ENCODE assay signal across 22 mouse cellular contexts in genomic region chr11:41728839-41729238, GRCm38 (mm10).
DNase-seq lines count a peak whose midpoint lies in the region; ATAC-seq and TF ChIP-seq lines count a peak whose summit lies in the region.
"Had no signal": no experiment of that assay in that cellular context is flagged by ENCODE, and none has a peak within 500 bp of the region (broad histone marks: within the 10 kb centered on the region; RNA-seq: fewer than 3 reads in every experiment).

No protein-coding gene starts in this region.

- no peak for TF ChIP-seq POLR2A in brain, embryonic 14.5 days (IDR thresholded peaks at IDR 0.05; ENCODE audit: borderline replicate concordance, extremely low read depth, insufficient read depth, insufficient read length, poor library complexity, severe bottlenecking)

- no peaks in the 10 kb centered on the region for H3K9me3 ChIP-seq in forebrain, postnatal 0 days (ENCODE audit: low read length)
- H3K9me3 ChIP-seq in forebrain, embryonic 13.5 days (replicated peaks), result no peaks in the 10 kb centered on the region
- no peaks in the 10 kb centered on the region for H3K9me3 ChIP-seq in midbrain, embryonic 15.5 days
- no peaks in the 10 kb centered on the region for H3K9me3 ChIP-seq in midbrain, embryonic 10.5 days (replicated peaks)
- H3K9me3 ChIP-seq: forebrain, embryonic 10.5 days; heart, embryonic 10.5 days; heart, embryonic 13.5 days; hindbrain, embryonic 15.5 days; intestine, embryonic 15.5 days had no signal

- no peaks in the 10 kb centered on the region for H3K4me1 ChIP-seq in forebrain, postnatal 0 days (ENCODE audit: insufficient read depth)
- H3K4me1 ChIP-seq in forebrain, embryonic 13.5 days, result no peaks in the 10 kb centered on the region
- H3K4me1 ChIP-seq in midbrain, embryonic 15.5 days, result peaks cover 3% of the 10 kb centered on the region; the same call in 1 of the 2 replicates
- H3K4me1 ChIP-seq in midbrain, embryonic 10.5 days, result no peaks in the 10 kb centered on the region
- H3K4me1 ChIP-seq: forebrain, embryonic 10.5 days; heart, embryonic 10.5 days; heart, embryonic 13.5 days; hindbrain, embryonic 15.5 days; intestine, embryonic 15.5 days had no signal

- no peaks in the 10 kb centered on the region for H3K27me3 ChIP-seq in forebrain, postnatal 0 days (ENCODE audit: insufficient read depth, low read length)
- H3K27me3 ChIP-seq in forebrain, embryonic 13.5 days, result no peaks in the 10 kb centered on the region
- H3K27me3 ChIP-seq in midbrain, embryonic 15.5 days (replicated peaks), result no peaks in the 10 kb centered on the region
- no peaks in the 10 kb centered on the region for H3K27me3 ChIP-seq in midbrain, embryonic 10.5 days (ENCODE audit: low read depth, poor library complexity, severe bottlenecking)
- H3K27me3 ChIP-seq: heart, embryonic 13.5 days; hindbrain, embryonic 15.5 days; intestine, embryonic 15.5 days had no signal

- no peak overlapping the region for H3K4me3 ChIP-seq in forebrain, postnatal 0 days (ENCODE audit: low read depth, low read length)
- H3K4me3 ChIP-seq in forebrain, embryonic 13.5 days, result no peak overlapping the region
- H3K4me3 ChIP-seq in midbrain, embryonic 15.5 days, result no peak overlapping the region
- no peak overlapping the region for H3K4me3 ChIP-seq in midbrain, embryonic 10.5 days
- H3K4me3 ChIP-seq: forebrain, embryonic 10.5 days; heart, adult 2 months; heart, embryonic 10.5 days; heart, embryonic 13.5 days; hindbrain, embryonic 15.5 days; intestine, embryonic 15.5 days had no signal

- peak; percentile 8 for DNase-seq in forebrain, postnatal 0 days
- DNase-seq in midbrain, embryonic 10.5 days (ENCODE audit: low spot score), result no peak
- DNase-seq in brain, embryonic 14.5 days (ENCODE audit: low read depth), result peak; percentile 65
- no peak for DNase-seq in urinary bladder, postnatal 25 days (ENCODE audit: low spot score)
- DNase-seq: adrenal gland, adult 2 months; adrenal gland, postnatal 14 days; cerebellum, adult 18-20 months; cerebellum, adult 9-10 months; cerebellum, postnatal 14 days; gastrocnemius, postnatal 10 days; gastrocnemius, postnatal 36 days; heart, adult 2 months; heart, postnatal 14 days; heart, postnatal 4 days had no signal

- peak; percentile 56; the same call in 1 of the 2 replicates for ATAC-seq in forebrain, postnatal 0 days
- ATAC-seq in forebrain, embryonic 13.5 days, result no peak
- ATAC-seq in midbrain, embryonic 15.5 days (replicated peaks), result peak; percentile 80
- ATAC-seq: CD4-positive, CD25-positive, alpha-beta regulatory T cell, adult 4 months; intestine, embryonic 15.5 days had no signal

- no peak overlapping the region for H3K9ac ChIP-seq in forebrain, postnatal 0 days
- H3K9ac ChIP-seq in forebrain, embryonic 13.5 days, result no peak overlapping the region
- no peak overlapping the region for H3K9ac ChIP-seq in midbrain, embryonic 15.5 days
- H3K9ac ChIP-seq: heart, embryonic 13.5 days; hindbrain, embryonic 15.5 days; intestine, embryonic 15.5 days had no signal

- 87% methylated on average over 2 of the region's 2 CpGs for WGBS in forebrain, postnatal 0 days
- 92% methylated on average over 2 of the region's 2 CpGs for WGBS in forebrain, embryonic 13.5 days
- 90% methylated on average over 2 of the region's 2 CpGs for WGBS in midbrain, embryonic 15.5 days
- WGBS in midbrain, embryonic 10.5 days, result 96% methylated on average over 2 of the region's 2 CpGs

- TF ChIP-seq CTCF in forebrain, postnatal 0 days (IDR thresholded peaks at IDR 0.05; ENCODE audit: low read depth), result no peak
- no peak for TF ChIP-seq CTCF in brain, embryonic 14.5 days (IDR thresholded peaks at IDR 0.05; ENCODE audit: borderline replicate concordance, extremely low read depth, insufficient read depth, insufficient read length)

- H3K4me2 ChIP-seq in forebrain, postnatal 0 days (ENCODE audit: low read depth), result no peak overlapping the region
- H3K4me2 ChIP-seq in forebrain, embryonic 13.5 days, result no peak overlapping the region
- no peak overlapping the region for H3K4me2 ChIP-seq in midbrain, embryonic 15.5 days
- H3K4me2 ChIP-seq: heart, embryonic 13.5 days; hindbrain, embryonic 15.5 days; intestine, embryonic 15.5 days had no signal

- no peak overlapping the region for H3K27ac ChIP-seq in forebrain, postnatal 0 days (ENCODE audit: low read depth, low read length)
- H3K27ac ChIP-seq in forebrain, embryonic 13.5 days, result no peak overlapping the region
- peak overlapping the region; percentile 57; the same call in 1 of the 2 replicates for H3K27ac ChIP-seq in midbrain, embryonic 15.5 days
- H3K27ac ChIP-seq in midbrain, embryonic 10.5 days (replicated peaks), result no peak overlapping the region
- H3K27ac ChIP-seq: forebrain, embryonic 10.5 days; heart, adult 2 months; heart, embryonic 10.5 days; heart, embryonic 13.5 days; hindbrain, embryonic 15.5 days; intestine, embryonic 15.5 days had no signal

- H3K36me3 ChIP-seq in forebrain, postnatal 0 days (ENCODE audit: insufficient read depth), result no peaks in the 10 kb centered on the region
- no peaks in the 10 kb centered on the region for H3K36me3 ChIP-seq in forebrain, embryonic 13.5 days (ENCODE audit: poor library complexity, severe bottlenecking)
- no peaks in the 10 kb centered on the region for H3K36me3 ChIP-seq in midbrain, embryonic 15.5 days (replicated peaks)
- H3K36me3 ChIP-seq in midbrain, embryonic 10.5 days, result no peaks in the 10 kb centered on the region
- H3K36me3 ChIP-seq: forebrain, embryonic 10.5 days; heart, embryonic 10.5 days; heart, embryonic 13.5 days; hindbrain, embryonic 15.5 days; intestine, embryonic 15.5 days had no signal

Comparison
In these comparisons a context has a peak if more than half of its experiments do, and no peak if none do; other contexts are left out.
1. DNase-seq: peak in forebrain, postnatal 0 days (single experiment) and brain, embryonic 14.5 days (single experiment); none in midbrain, embryonic 10.5 days (single experiment) and urinary bladder, postnatal 25 days (single experiment).